Mouse (Mus musculus) forebrain, embryonic 14.5 days (tissue): ENCODE results near the gene Med15. TPM values are rescaled to one million over a fixed set of nuclear protein-coding genes. Genes with fewer than 3 reads are reported as not detected.

Experiments
- ATAC-seq: fragments of 200-750 bp; cut with Nextera tagmentation; 2 replicates; pipeline ENCODE4 v1.8.0; 2017; ENCODE audit warnings: mild to moderate bottlenecking, moderate library complexity
- DNase-seq: peaks from one replicate; pipeline ENCODE4 v3.0.0-alpha.2; 2015; ENCODE audit warnings: low spot score
- H3K27ac ChIP-seq: fragments of 300-500 bp; sonication (generic); 2 replicates; pipeline ENCODE4 v1.5.1; 2014; ENCODE audit warnings: low read depth, mild to moderate bottlenecking, control low read depth, low read length, moderate library complexity
- H3K27me3 ChIP-seq: fragments of 300-500 bp; sonication (generic); replicated peaks from 2 replicates; pipeline ENCODE4 v1.6.1; 2014; ENCODE audit warnings: low read length, control low read depth, mixed read lengths; ENCODE audit not compliant: control insufficient read depth, insufficient read depth
- H3K36me3 ChIP-seq: fragments of 300-500 bp; sonication (generic); 2 replicates; pipeline ENCODE4 v1.6.1; 2014; ENCODE audit warnings: low read length, control low read depth; ENCODE audit not compliant: control insufficient read depth, insufficient read depth
- H3K4me1 ChIP-seq: fragments of 300-500 bp; sonication (generic); 2 replicates; pipeline ENCODE4 v1.6.1; 2014; ENCODE audit warnings: antibody characterized with exemption, low read length, control low read depth; ENCODE audit not compliant: control insufficient read depth, insufficient read depth
- H3K4me2 ChIP-seq: fragments of 300-500 bp; sonication (generic); 2 replicates; pipeline ENCODE4 v1.6.1; 2014; ENCODE audit warnings: mild to moderate bottlenecking, control low read depth, low read length
- H3K4me3 ChIP-seq: fragments of 300-500 bp; sonication (generic); 2 replicates; pipeline ENCODE4 v1.5.1; 2014; ENCODE audit warnings: low read depth, low read length, control low read depth
- H3K9ac ChIP-seq: fragments of 300-500 bp; sonication (generic); 2 replicates; pipeline ENCODE4 v1.6.1; 2014; ENCODE audit warnings: mild to moderate bottlenecking, low read length, control low read depth, moderate library complexity
- H3K9me3 ChIP-seq: fragments of 300-500 bp; sonication (generic); replicated peaks from 2 replicates; pipeline ENCODE4 v1.6.1; 2016; ENCODE audit warnings: low read length, control low read depth, mixed read lengths; ENCODE audit not compliant: control insufficient read depth
- WGBS: fragments of 180-500 bp; shearing (Covaris S2); extraction: QIAGEN DNeasy Blood & Tissue Kit; methylation state at CpG from one replicate; pipeline ENCODE4 v1.1.7; 2014; 5-methylcytosine and 5-hydroxymethylcytosine counted together
- polyA plus RNA-seq: library from polyadenylated mRNA; unstranded; fragments of >200 nt; fragmentation: Nextera tagmentation; extraction: Ambion mirVana; gene quantifications from 2 replicates; pipeline ENCODE4 v1.2.1, GENCODE M21; 2014

The Med15 gene
- polyA plus RNA-seq, 1 experiment from 2014 or later: 23.4 TPM

- DNase-seq: no peak
- Histone ChIP-seq H3K27ac (no peak overlapping the region), H3K9ac (no peak overlapping the region), H3K4me2 (no peak overlapping the region), H3K4me3 (no peak overlapping the region), H3K4me1 (peaks cover 13% of the 10 kb centered on the region), H3K9me3 (no peaks in the 10 kb centered on the region), H3K36me3 (no peaks in the 10 kb centered on the region), H3K27me3 (no peaks in the 10 kb centered on the region)
- ATAC-seq: no peak
- WGBS: 92% methylated on average over 3 of the region's 3 CpGs
Measured at GRCm38 (mm10) chr16:17724448-17724847, 8.2 kb downstream of the Med15 start.

- Histone ChIP-seq H3K27ac (no peak overlapping the region), H3K4me3 (no peak overlapping the region), H3K9ac (no peak overlapping the region), H3K27me3 (no peaks in the 10 kb centered on the region), H3K36me3 (no peaks in the 10 kb centered on the region), H3K4me2 (no peak overlapping the region; the same call in 1 of the 2 replicates), H3K9me3 (no peaks in the 10 kb centered on the region), H3K4me1 (peaks cover 13% of the 10 kb centered on the region)
- 84% methylated on average over 1 of the region's 1 CpGs for WGBS
- DNase-seq (no peak), ATAC-seq (no peak)
Measured at GRCm38 (mm10) chr16:17723325-17723626, 9.4 kb downstream of the Med15 start.

DNA sequence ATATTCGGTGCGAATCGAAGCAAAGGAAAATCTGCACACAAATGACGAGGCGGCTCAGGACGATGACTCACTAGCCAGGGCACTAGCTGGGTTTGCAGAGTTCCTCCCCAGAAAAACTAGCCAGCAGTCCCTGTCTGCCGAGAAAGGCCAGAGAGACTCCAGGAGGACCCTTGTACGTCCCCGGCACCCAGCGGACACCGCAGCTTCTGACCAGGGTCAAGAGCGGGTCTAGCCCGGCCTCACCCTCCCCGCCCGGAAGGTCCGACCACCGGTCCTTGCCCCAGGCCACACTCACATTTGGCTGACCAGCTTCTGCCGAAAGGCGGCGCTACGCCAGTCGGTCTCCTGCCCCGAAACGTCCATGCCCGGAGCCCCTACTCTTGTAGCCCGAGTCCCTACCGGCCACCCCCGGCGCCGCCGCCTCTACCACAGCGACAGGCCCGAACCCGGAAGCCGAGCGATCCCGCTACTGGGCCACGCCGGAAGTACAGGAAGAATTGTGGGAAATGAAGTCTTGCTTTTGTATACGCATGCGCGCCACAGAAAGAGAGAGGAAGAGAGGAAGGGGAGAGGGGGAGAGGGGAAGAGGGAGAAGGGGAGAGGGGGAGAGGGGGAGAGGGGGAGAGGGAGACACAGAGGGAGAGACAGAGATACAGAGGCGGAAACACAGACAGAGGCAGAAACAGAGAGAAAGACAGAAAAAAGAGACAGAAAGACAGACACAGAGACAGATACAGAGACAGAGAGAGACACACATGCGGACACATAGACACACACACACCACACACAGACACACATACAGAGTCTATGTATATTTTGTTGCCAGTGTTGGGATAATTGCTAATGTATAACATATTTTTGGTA is 10.0 kb downstream of the Med15 start:
- 3% methylated on average over 44 of the region's 44 CpGs for WGBS

GRCm38 (mm10) chr16:17721822-17722460 is 10.8 kb downstream of the Med15 start:
- no peaks in the 10 kb centered on the region for H3K36me3 ChIP-seq
- peak overlapping the region; percentile 85 for H3K4me3 ChIP-seq
- peaks cover 13% of the 10 kb centered on the region for H3K4me1 ChIP-seq
- peak overlapping the region; percentile 95 for H3K9ac ChIP-seq
- no peak for DNase-seq
- H3K4me2 ChIP-seq: peak overlapping the region; percentile 86
- H3K27me3 ChIP-seq: no peaks in the 10 kb centered on the region
- WGBS: 10% methylated on average over 10 of the region's 10 CpGs
- no peaks in the 10 kb centered on the region for H3K9me3 ChIP-seq
- peak overlapping the region; percentile 62; the same call in 1 of the 2 replicates for H3K27ac ChIP-seq
- ATAC-seq: no peak

More for the DNA sequence above, 10.0 kb downstream of the Med15 start:
- no peaks in the 10 kb centered on the region for H3K9me3 ChIP-seq
- H3K36me3 ChIP-seq: no peaks in the 10 kb centered on the region
- DNase-seq (peak; percentile 96), ATAC-seq (peak; percentile 94)
- H3K4me2 ChIP-seq: peak overlapping the region; percentile 86
- H3K27me3 ChIP-seq: no peaks in the 10 kb centered on the region
- peak overlapping the region; percentile 95 for H3K9ac ChIP-seq
- H3K4me3 ChIP-seq: peak overlapping the region; percentile 85
- H3K4me1 ChIP-seq: peaks cover 13% of the 10 kb centered on the region
- peak overlapping the region; percentile 62; the same call in 1 of the 2 replicates for H3K27ac ChIP-seq

DNA sequence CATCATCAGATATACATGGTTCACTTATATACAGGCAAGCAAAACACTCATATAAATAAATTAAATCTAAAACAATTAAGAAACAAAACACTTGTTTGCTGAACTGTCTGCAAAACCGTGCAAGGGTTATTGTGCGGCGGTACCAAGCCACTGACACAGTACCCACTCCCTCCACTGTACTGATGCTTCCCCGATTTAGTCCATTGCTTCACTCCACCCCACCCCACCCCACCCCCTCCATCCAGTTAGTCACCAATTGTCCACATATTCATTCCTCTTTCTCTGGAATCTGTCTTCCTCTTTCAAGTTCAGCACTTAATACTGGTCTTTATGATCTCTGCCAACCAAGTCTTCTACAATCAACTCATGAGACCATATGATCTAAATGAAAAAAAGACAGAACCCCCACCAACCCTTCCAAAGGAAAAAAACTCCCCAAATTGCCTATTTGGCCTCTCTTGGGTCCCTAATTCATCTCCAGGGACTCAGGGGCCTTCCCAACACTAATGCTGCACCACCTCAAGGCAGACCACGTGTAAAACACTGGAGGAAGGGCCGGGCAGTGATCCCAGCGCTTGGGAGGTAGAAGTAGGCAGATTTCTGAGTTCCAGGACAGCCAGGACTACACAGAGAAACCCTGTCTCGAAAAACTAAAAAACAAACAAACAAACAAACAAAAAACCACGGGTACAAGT is 11.4 kb downstream of the Med15 start:
- H3K4me2 ChIP-seq: peak overlapping the region; percentile 86
- ATAC-seq: no peak
- WGBS: 72% methylated on average over 9 of the region's 9 CpGs
- no peak overlapping the region for H3K27ac ChIP-seq
- peak overlapping the region; percentile 95 for H3K9ac ChIP-seq
- H3K4me1 ChIP-seq: peaks cover 13% of the 10 kb centered on the region
- peak overlapping the region; percentile 85 for H3K4me3 ChIP-seq
- no peak for DNase-seq
- no peaks in the 10 kb centered on the region for H3K36me3 ChIP-seq
- no peaks in the 10 kb centered on the region for H3K9me3 ChIP-seq
- no peaks in the 10 kb centered on the region for H3K27me3 ChIP-seq

DNA sequence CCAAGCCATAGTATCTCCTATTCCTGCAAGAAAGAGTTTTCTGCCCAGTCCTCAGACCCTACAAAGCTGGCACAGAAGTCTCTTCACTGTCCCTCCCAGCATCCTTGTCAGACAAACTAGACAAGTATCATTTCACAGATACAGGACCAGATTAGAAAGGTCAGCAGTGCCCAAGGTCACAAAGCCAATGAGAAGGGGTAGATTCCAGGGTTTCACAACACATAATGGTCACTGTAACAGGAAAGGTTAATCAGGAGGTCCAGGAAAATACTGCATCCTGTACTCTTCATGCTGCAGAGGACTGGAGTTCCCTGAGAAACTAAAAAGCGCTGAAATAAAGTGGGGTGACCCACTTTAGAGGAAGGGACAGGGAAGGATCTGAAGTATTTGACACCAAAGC is 14.9 kb downstream of the Med15 start:
- Histone ChIP-seq H3K9ac (no peak overlapping the region), H3K9me3 (no peaks in the 10 kb centered on the region), H3K27ac (no peak overlapping the region), H3K4me2 (no peak overlapping the region), H3K36me3 (no peaks in the 10 kb centered on the region), H3K4me3 (no peak overlapping the region), H3K27me3 (no peaks in the 10 kb centered on the region), H3K4me1 (peaks cover 13% of the 10 kb centered on the region)
- DNase-seq (no peak), ATAC-seq (no peak)
- WGBS: 89% methylated on average over 1 of the region's 1 CpGs

DNA sequence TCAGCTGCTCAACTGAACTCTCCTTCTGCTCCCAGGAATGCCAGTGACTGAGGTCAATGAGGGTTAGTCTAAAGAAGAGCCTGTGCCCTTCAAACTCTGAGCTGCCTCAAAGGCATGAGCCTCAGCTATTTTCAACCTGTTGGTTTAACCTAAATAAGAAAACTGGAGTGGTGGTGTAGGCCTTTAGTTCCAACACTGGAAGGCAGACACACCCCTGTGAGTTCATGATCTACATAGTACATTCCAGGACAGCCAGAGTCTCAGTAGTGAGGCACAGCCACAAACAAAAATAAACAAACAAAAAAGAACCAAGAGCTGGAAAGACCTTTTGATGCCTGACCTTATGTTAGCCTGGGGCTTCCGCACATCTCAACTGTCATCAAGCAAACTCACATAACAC is 25.1 kb downstream of the Med15 start:
- no peak overlapping the region for H3K9ac ChIP-seq
- no peaks in the 10 kb centered on the region for H3K4me1 ChIP-seq
- peaks cover 2% of the 10 kb centered on the region; the same call in 1 of the 2 replicates for H3K36me3 ChIP-seq
- H3K27ac ChIP-seq: no peak overlapping the region
- H3K9me3 ChIP-seq: no peaks in the 10 kb centered on the region
- no peak overlapping the region for H3K4me2 ChIP-seq
- H3K27me3 ChIP-seq: no peaks in the 10 kb centered on the region
- ATAC-seq (no peak), DNase-seq (no peak)
- no peak overlapping the region for H3K4me3 ChIP-seq
- WGBS: 100% methylated on average over 1 of the region's 1 CpGs

- no peak for DNase-seq
- WGBS: 91% methylated on average over 2 of the region's 2 CpGs
Measured at GRCm38 (mm10) chr16:17701043-17701405, 31.7 kb downstream of the Med15 start.

More at GRCm38 (mm10) chr16:17701043-17701405, 31.7 kb downstream of the Med15 start:
- Histone ChIP-seq H3K36me3 (peaks cover 31% of the 10 kb centered on the region; the same call in 1 of the 2 replicates), H3K27ac (no peak overlapping the region), H3K9me3 (no peaks in the 10 kb centered on the region), H3K4me3 (no peak overlapping the region), H3K4me2 (no peak overlapping the region), H3K9ac (no peak overlapping the region), H3K27me3 (no peaks in the 10 kb centered on the region), H3K4me1 (no peaks in the 10 kb centered on the region)
- no peak for ATAC-seq
